Mouse (Mus musculus) kidney, adult 9 months (tissue): Measurements from ENCODE around the gene Madd.

Source experiments
- DNase-seq: peaks from one replicate; pipeline ENCODE4 v3.0.0; 2022

Madd gene

GRCm38 (mm10) chr2:91090208-91090607, 93.4 kb downstream of the Madd start:
- DNase-seq: no peak

- no peak for DNase-seq
Observed at GRCm38 (mm10) chr2:91088987-91089386, 94.7 kb downstream of the Madd start.

GRCm38 (mm10) chr2:91087453-91087852, 96.2 kb downstream of the Madd start:
- DNase-seq: no peak
